Mouse (Mus musculus) hindbrain, embryonic 14.5 days (tissue): ENCODE measurements around the gene Becn1. TPM values are rescaled to one million over a fixed set of nuclear protein-coding genes. Genes with fewer than 3 reads are reported as not detected.
A peak's percentile ranks its signal among the peaks of the same experiment; 100 is the strongest.

Source experiments
- ATAC-seq: fragments of 200-750 bp; cut with Nextera tagmentation; 2 replicates; pipeline ENCODE4 v1.8.0; 2017; ENCODE audit warnings: moderate number of reproducible peaks, mild to moderate bottlenecking, moderate TSS enrichment, moderate library complexity; ENCODE audit not compliant: low FRiP score
- DNase-seq: peaks from one replicate; pipeline ENCODE4 v3.0.0-alpha.2; 2015; ENCODE audit warnings: low spot score
- H3K27ac ChIP-seq: fragments of 300-500 bp; sonication (generic); 2 replicates; pipeline ENCODE4 v1.5.1; 2014; ENCODE audit warnings: mild to moderate bottlenecking, moderate library complexity
- H3K27me3 ChIP-seq: fragments of 300-500 bp; sonication (generic); 2 replicates; pipeline ENCODE4 v1.6.1; 2014; ENCODE audit warnings: mild to moderate bottlenecking, low read length, mixed read lengths; ENCODE audit not compliant: control insufficient read depth, insufficient read depth
- H3K36me3 ChIP-seq: fragments of 300-500 bp; sonication (generic); replicated peaks from 2 replicates; pipeline ENCODE4 v1.6.1; 2014; ENCODE audit not compliant: control insufficient read depth, insufficient read depth
- H3K4me1 ChIP-seq: fragments of 300-500 bp; sonication (generic); replicated peaks from 2 replicates; pipeline ENCODE4 v1.6.1; 2014; ENCODE audit warnings: antibody characterized with exemption, low read length, mixed read lengths; ENCODE audit not compliant: control insufficient read depth, insufficient read depth
- H3K4me2 ChIP-seq: fragments of 300-500 bp; sonication (generic); replicated peaks from 2 replicates; pipeline ENCODE4 v1.6.1; 2014; ENCODE audit warnings: mild to moderate bottlenecking, moderate library complexity
- H3K4me3 ChIP-seq: fragments of 300-500 bp; sonication (generic); replicated peaks from 2 replicates; pipeline ENCODE4 v1.5.1; 2014; ENCODE audit warnings: mild to moderate bottlenecking, low read length
- H3K9ac ChIP-seq: fragments of 300-500 bp; sonication (generic); 2 replicates; pipeline ENCODE4 v1.6.1; 2014
- H3K9me3 ChIP-seq: fragments of 300-500 bp; sonication (generic); 2 replicates; pipeline ENCODE4 v1.6.1; 2016; ENCODE audit warnings: low read length; ENCODE audit not compliant: control insufficient read depth
- WGBS: fragments of 180-500 bp; shearing (Covaris S2); extraction: QIAGEN DNeasy Blood & Tissue Kit; methylation state at CpG from one replicate; pipeline ENCODE4 v1.1.7; 2014; 5-methylcytosine and 5-hydroxymethylcytosine counted together
- polyA plus RNA-seq: library from polyadenylated mRNA; unstranded; fragments of >200 nt; fragmentation: Nextera tagmentation; extraction: Ambion mirVana; gene quantifications from 2 replicates; pipeline ENCODE4 v1.2.1, GENCODE M21; 2014

Becn1 gene
- polyA plus RNA-seq = 172 and 176 TPM in 2 replicates

DNA sequence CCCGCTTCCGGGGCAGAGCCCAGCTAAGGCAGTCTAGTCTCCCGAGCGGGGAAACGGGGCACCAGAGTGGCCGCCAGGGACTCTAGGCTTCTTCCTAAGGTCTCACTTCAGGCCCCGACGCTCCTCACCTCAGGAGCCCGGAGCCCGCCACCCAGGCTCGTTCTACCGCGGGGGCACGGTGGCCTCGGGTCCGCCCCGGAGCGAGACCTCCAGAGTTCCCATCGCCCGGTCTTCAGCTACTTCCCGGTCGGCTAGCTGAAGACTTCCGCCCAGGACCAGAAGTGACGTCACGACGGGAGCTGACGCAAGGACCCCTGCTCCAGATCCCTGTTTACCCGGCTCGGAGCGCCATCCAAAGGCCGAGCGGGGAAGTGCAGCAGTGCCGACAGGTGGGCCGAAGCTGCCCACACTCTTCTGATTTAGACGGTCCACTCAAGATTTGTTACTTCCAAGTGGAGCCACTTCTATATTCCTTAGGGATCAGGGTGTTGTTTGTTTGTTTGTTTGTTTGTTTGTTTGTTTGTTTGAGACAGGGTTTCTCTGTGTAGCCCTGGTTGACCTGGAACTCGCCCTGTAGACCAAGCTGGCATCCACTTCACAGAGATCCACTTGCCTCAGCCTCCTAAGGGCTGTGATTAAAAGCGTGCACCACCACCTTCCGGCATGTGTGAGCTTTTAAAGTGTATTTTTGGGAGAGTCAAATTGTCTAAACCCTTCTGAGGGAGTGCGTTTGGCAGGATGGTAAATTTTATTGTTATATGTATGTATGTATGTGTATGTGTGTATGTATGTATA lies at the start of gene Becn1:
Becn1 (minus strand) TSS at position 283 of the 795 bp plus-strand sequence.
- H3K4me2 ChIP-seq = peak within 1 kb of the TSS; percentile 99
- H3K4me1 ChIP-seq = peaks cover 12% of the 10 kb centered on the region
- peak within 1 kb of the TSS; percentile 65 for H3K4me3 ChIP-seq
- H3K9ac ChIP-seq = peak within 1 kb of the TSS; percentile 90
- peak; percentile 99 for DNase-seq
- H3K9me3 ChIP-seq = no peaks in the 10 kb centered on the region
- peak; percentile 94 for ATAC-seq
- peak within 1 kb of the TSS; percentile 52 for H3K27ac ChIP-seq
- peaks cover 25% of the 10 kb centered on the region for H3K36me3 ChIP-seq
- WGBS = 6% methylated on average over 39 of the region's 39 CpGs
- H3K27me3 ChIP-seq = no peaks in the 10 kb centered on the region

DNA sequence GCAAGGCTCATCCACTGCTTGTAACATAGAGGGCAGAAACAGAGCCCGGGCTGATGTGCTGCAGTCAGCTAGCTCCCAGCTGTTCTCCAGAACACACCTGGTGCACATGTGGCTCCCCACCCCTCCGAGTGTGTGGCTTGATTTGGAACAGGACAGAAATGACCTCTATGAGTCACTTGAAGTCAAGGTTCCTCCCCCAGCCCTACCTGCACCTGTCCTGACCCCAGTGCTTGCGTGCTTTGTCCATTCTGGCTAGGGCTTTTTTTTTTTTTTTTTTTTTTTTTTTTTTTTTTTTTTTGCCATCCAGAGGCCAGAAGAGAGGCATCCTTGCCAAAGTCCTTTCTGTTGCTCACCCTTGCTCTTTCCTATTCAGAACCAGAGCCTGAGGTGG lies 49.6 kb upstream of the Becn1 start:
- Histone ChIP-seq H3K9ac (no peak overlapping the region), H3K4me2 (no peak overlapping the region), H3K27me3 (no peaks in the 10 kb centered on the region), H3K4me3 (no peak overlapping the region), H3K27ac (no peak overlapping the region), H3K4me1 (no peaks in the 10 kb centered on the region), H3K36me3 (no peaks in the 10 kb centered on the region), H3K9me3 (no peaks in the 10 kb centered on the region)
- 69% methylated on average over 3 of the region's 3 CpGs for WGBS
- ATAC-seq = no peak
- DNase-seq = no peak

DNA sequence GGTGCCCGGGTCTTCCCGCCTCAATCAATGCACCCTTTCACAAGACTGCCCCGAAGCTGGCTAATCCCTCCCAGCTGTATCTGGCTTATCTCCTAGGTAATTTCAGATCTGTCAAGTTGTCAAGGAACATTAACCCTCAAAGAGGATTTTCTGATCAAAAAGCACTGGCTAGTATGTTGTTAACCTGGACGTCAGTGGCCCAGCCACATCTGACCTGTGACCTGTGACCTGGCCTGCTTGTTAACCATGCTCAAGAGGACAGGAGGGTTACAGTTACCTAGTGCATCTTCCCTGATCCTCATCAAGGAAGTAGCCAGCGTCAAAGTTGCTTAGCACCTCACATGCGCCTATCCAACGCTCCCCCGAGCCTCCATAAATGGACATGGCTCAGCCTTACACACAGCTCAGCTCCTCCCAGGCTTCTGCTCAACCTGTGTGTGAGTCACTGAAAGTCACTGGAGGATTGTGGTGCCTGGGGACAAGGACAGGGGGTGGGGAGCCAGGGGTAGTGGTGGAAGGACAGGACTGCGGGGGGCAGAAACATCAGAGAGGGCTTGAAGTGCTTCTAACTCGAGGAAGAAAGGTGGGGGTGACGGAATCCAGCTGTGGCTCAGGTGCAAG lies 49.1 kb upstream of the Becn1 start:
- 70% methylated on average over 11 of the region's 11 CpGs for WGBS
- Histone ChIP-seq H3K9me3 (no peaks in the 10 kb centered on the region), H3K27ac (no peak overlapping the region), H3K9ac (no peak overlapping the region), H3K27me3 (no peaks in the 10 kb centered on the region), H3K4me1 (no peaks in the 10 kb centered on the region), H3K4me2 (no peak overlapping the region), H3K36me3 (no peaks in the 10 kb centered on the region), H3K4me3 (no peak overlapping the region)
- DNase-seq = no peak
- no peak for ATAC-seq

GRCm38 (mm10) chr11:101349216-101349615 lies 47.1 kb upstream of the Becn1 start:
- H3K9ac ChIP-seq = no peak overlapping the region
- WGBS = 88% methylated on average over 3 of the region's 3 CpGs
- H3K4me2 ChIP-seq = no peak overlapping the region
- no peak overlapping the region for H3K27ac ChIP-seq
- H3K27me3 ChIP-seq = no peaks in the 10 kb centered on the region
- no peak for ATAC-seq
- H3K9me3 ChIP-seq = no peaks in the 10 kb centered on the region
- H3K4me3 ChIP-seq = no peak overlapping the region
- H3K4me1 ChIP-seq = no peaks in the 10 kb centered on the region
- no peak for DNase-seq
- H3K36me3 ChIP-seq = no peaks in the 10 kb centered on the region

GRCm38 (mm10) chr11:101348774-101349173 lies 46.7 kb upstream of the Becn1 start:
- H3K4me1 ChIP-seq = no peaks in the 10 kb centered on the region
- 86% methylated on average over 7 of the region's 7 CpGs for WGBS
- no peaks in the 10 kb centered on the region for H3K9me3 ChIP-seq
- H3K27me3 ChIP-seq = no peaks in the 10 kb centered on the region
- no peak overlapping the region for H3K4me3 ChIP-seq
- H3K9ac ChIP-seq = no peak overlapping the region
- no peak overlapping the region for H3K4me2 ChIP-seq
- DNase-seq (no peak), ATAC-seq (no peak)
- no peaks in the 10 kb centered on the region for H3K36me3 ChIP-seq
- no peak overlapping the region for H3K27ac ChIP-seq

DNA sequence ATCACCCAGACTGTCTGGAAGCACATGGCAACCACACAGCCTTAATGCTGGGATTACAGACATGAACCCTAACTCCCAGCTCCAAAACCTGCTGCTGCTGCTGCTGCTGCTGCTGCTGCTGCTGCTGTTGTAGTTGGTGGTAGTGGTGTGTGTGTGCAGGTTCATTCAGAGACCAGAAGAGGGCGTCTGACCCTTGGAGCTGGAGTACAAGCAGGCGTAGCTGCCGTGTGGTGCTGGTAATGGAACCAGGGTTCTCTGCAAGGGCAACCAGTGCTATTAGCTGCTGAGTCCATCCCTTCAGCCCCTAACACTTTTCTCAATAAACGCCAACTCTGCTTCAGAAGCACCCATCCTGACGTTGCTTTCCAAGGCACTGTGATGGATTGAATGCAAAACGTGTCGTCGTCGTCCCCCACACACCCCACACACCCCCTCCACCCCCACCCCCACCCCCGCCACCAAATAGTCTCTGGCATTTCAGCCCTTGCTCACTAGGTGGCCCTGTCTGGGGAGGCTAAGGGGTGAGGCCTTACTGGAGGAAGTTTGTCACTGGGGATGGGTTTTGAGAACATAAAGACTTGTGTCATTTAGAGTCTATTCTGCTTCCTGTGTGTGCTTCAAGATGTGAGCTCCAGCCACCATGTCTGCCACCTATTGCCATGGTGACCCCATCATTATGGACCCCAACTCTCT lies 45.1 kb upstream of the Becn1 start:
- Histone ChIP-seq H3K9ac (no peak overlapping the region), H3K27ac (no peak overlapping the region), H3K9me3 (no peaks in the 10 kb centered on the region), H3K4me2 (no peak overlapping the region), H3K36me3 (no peaks in the 10 kb centered on the region), H3K4me1 (no peaks in the 10 kb centered on the region), H3K27me3 (no peaks in the 10 kb centered on the region), H3K4me3 (no peak overlapping the region)
- ATAC-seq (no peak), DNase-seq (no peak)
- WGBS = 73% methylated on average over 10 of the region's 10 CpGs

DNA sequence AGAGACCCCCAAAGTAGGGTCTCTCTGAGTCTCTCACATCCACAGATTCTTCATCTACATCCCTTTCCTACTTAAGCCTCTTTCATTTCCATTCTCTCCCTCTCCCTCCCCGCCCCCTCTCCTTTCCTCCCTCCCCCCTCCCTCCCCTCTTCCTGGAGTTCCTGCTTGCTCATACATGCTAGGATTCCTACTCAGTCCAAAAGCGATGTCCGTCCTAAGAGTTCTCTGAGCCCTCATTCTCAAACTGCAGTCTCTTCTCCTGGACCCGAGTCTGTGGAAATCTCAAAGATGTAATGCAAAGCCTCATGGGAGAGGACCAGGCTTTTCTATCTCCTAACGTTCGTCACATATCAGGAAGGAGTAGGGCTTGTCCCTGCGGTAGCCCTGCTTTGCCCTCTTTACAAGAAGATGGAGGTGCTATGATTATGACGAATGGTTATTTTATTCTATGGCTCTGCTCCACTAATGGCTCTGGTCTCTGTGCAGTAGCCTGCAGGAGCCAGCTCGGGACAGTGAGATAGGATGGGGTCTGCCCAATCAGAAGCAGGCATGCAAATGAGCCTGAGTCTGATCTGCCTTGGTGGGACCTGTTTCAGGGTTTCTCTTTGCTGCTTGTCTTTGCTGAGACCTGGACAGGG lies 36.2 kb upstream of the Becn1 start:
- Histone ChIP-seq H3K36me3 (no peaks in the 10 kb centered on the region), H3K9me3 (no peaks in the 10 kb centered on the region), H3K9ac (peak overlapping the region; percentile 50), H3K27me3 (no peaks in the 10 kb centered on the region), H3K27ac (peak overlapping the region; percentile 65; the same call in 1 of the 2 replicates), H3K4me2 (peak overlapping the region; percentile 50), H3K4me3 (peak overlapping the region; percentile 24), H3K4me1 (peaks cover 15% of the 10 kb centered on the region; the same call in 1 of the 2 replicates)
- 3% methylated on average over 9 of the region's 9 CpGs for WGBS
- peak; percentile 28 for DNase-seq
- ATAC-seq = peak; percentile 83

DNA sequence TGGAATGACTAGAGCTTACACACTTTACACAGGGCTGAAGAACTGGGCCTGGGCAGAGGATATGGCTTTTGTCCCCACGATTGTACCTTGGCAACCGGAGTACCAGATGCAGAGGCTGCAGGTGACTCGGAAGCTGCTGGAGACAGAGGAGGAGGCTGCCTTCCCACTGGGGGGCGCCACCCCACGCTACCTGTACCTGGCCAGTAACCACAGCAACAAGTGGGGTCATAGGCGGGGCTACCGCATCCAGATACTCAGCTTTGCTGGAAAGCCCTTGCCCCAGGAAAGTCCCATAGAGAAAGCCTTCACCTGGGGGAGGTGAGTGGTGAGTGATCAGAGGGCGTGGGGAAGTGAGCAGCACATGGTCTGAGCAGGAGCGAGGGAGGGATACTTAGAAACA lies 33.6 kb upstream of the Becn1 start:
- Histone ChIP-seq H3K4me1 (peaks cover 15% of the 10 kb centered on the region; the same call in 1 of the 2 replicates), H3K4me2 (no peak overlapping the region), H3K27ac (no peak overlapping the region), H3K4me3 (no peak overlapping the region), H3K27me3 (no peaks in the 10 kb centered on the region), H3K9ac (no peak overlapping the region), H3K36me3 (no peaks in the 10 kb centered on the region), H3K9me3 (no peaks in the 10 kb centered on the region)
- ATAC-seq = no peak
- WGBS = 82% methylated on average over 9 of the region's 9 CpGs
- no peak for DNase-seq

- ATAC-seq = no peak
- WGBS = 3% methylated on average over 6 of the region's 6 CpGs
- Histone ChIP-seq H3K9me3 (no peaks in the 10 kb centered on the region), H3K4me1 (peaks cover 15% of the 10 kb centered on the region; the same call in 1 of the 2 replicates), H3K4me3 (no peak overlapping the region), H3K27me3 (no peaks in the 10 kb centered on the region), H3K4me2 (no peak overlapping the region), H3K9ac (no peak overlapping the region), H3K27ac (no peak overlapping the region), H3K36me3 (no peaks in the 10 kb centered on the region)
- no peak for DNase-seq
These were observed 32.4 kb upstream of the Becn1 start for GRCm38 (mm10) chr11:101334516-101334915.
